Mouse (Mus musculus) spleen, postnatal 36 days (tissue): ENCODE measurements around the gene Ankrd11.
A peak's percentile ranks its signal among the peaks of the same experiment; 100 is the strongest.
"Not testable (repeated sequence)": the region's sequence is repeated elsewhere in the genome, so short reads cannot be mapped to it uniquely, and the experiment has no call there.

Experiments
- DNase-seq, 2 experiments: peaks; one replicate each; pipeline ENCODE4 v3.0.0; 2022; ENCODE audit warnings: low spot score in 2 of 2, mixed read lengths in 1 of 2

Ankrd11 gene

DNA sequence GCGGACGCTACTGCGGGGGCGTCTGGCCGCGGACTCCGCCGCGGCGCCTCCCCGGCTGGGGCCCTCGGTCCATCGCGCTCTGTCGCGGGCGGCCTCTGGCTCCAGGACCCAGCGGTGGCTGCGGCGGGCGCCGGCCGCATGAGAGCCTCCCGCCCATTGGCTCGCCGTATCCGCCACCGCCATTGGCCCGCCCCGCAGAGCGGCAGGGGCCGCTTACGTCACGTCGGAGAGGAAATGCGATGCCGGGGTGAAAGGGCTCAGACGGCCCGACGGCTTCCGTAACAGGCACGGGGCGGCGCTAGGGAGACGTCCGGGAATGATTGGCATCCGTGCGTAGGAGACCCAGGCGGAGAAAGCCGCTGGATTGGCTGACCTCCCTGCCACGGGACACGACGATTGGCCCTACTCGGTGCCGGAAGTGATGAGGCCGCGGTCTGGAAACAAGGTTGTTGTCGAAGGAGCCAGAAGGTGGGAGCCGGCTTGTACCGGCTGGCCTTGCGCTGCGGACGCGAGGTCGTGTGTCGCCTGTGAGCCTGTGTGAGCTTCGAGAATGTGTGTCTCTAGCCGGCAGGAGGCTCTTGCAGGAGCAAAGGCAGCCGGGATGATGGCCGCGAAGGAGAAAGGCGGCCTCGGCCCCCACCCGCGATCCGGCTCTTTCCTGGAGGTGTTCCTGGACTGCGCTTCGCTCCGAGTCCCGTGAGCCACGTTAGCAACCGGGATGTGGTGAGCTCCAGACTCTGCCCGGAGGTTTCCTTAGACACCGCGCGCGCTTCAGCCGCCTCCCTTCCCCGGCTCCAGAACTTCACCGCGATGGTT lies at the start of gene Ankrd11:
Ankrd11 (minus strand) TSS at position 120 of the 816 bp plus-strand sequence.
- DNase-seq: peak; percentile 100

DNA sequence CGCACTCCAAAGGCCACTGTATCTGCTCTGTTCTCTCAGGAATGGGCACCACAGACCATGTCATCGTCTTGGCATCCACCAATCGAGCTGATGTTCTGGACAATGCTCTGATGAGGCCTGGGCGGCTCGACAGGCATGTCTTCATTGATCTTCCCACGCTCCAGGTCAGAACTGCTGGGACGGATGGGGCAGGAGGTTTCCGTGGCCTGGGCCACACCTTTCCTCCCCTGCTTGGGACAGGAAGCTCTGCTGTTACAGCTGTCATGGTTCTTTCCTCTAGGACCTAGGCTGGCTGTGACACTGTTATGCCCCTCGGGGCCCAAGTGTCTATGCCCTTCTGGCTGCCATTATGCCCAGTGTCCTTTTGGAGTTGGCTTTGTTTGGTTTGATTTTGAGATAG lies 45.2 kb upstream of the Ankrd11 start:
- no peak for DNase-seq

DNA sequence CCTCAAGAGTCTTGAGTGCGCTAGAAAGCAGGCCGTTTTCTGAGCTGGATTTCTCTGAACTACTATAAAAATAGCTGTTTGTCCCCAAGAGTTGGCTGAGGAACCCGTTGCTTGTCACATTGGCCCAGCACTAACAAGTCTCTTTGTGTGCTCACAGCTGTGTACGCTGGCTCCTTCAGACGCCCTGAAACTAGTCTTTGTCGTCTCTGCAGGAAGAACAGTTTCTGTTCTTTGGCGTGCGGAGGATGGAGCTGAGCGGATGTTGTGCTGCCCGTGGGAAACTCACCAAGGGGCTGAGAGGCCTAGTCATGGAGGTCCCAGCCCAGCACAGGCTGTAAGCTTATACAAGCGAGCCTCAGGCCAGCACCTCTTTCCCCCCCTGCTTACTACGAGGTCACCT lies 41.5 kb upstream of the Ankrd11 start:
- no peak for DNase-seq

DNA sequence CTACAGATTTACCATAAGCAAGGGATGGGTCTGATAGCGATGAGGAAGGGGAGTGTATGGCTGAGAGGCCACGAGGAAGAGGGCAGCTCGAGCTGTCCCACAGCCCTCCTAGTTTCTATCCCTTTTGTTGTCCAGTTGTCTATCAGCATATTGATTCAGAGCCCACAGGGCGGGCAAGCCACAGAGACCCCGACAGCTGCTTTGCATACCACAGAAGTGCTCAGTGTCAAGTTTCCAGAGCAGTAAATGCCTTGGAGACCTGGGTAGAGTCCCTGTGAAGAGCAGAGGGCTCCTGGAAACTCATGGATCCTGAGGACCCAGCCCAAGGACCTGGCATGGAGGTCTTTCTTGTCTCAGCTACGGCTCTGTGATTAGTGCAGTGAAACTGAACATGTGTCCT lies 40.9 kb upstream of the Ankrd11 start:
- DNase-seq: no peak

DNA sequence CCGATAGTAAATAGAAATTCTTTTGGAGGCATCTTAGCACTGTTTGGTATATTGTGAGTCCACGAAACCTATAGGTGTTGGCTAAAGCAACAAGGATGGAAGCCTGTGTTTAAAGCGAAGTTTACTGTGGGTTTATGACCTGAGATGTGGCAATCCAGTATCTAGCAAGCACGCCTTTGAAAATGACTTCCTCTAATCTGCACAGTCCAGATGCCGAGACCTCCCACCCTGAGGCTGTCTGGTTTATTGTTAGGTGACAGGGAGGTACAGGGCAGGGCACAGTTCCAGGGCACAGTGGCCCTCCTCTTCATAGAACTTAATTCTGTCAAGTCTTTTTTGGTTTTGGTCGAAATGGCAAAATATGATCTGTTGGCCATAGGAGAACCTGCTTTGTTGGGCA lies 35.1 kb upstream of the Ankrd11 start:
- DNase-seq: no peak

DNA sequence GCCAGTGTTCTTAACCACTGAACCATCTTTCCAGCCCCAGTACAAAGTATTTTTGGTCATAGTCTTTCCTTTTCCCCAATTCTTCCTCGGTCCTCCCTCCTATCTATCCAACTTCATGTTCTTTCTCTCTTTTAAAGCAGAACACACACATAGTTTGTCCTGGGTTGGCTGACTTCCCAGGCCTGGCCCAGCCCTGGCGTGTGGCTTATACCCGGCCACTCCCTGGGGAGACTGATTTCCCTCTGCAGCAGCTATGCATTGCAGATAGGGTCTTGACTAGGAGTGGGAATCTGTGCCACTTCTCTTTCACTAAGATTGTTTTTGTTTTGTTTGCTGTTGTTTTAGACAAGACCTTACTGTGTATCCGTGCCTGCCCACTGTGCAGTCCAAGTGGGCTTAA lies 29.1 kb upstream of the Ankrd11 start:
- DNase-seq: no peak

DNA sequence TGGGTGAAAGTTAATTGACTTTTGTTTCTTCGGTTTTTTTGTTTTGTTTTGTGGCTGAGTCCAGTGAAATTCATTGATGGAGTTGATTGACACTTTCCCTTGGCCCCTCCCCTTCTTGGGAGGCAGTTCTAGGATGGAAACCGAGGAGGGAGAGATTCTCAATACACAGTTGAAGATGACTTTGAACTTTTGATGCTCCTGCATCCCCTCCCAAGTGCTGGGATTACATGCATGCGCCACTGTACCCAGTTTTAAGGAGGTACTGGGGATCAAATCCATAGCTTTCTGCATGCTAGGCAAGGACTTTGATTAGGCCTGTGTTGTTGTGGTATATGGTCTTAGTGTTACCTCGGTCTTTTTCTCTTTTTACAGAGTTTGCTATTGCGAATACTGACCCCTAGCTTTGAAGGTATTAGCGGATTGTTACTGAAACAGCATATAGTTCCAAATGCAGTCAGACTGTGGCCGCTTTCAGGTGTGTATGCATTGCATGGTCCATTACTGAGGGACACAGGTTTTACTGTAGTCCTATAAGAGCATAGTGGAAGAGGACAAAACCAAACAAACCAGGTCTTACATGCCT lies 24.1 kb upstream of the Ankrd11 start:
- DNase-seq: peak in 1 of 2 experiments; percentile 35

DNA sequence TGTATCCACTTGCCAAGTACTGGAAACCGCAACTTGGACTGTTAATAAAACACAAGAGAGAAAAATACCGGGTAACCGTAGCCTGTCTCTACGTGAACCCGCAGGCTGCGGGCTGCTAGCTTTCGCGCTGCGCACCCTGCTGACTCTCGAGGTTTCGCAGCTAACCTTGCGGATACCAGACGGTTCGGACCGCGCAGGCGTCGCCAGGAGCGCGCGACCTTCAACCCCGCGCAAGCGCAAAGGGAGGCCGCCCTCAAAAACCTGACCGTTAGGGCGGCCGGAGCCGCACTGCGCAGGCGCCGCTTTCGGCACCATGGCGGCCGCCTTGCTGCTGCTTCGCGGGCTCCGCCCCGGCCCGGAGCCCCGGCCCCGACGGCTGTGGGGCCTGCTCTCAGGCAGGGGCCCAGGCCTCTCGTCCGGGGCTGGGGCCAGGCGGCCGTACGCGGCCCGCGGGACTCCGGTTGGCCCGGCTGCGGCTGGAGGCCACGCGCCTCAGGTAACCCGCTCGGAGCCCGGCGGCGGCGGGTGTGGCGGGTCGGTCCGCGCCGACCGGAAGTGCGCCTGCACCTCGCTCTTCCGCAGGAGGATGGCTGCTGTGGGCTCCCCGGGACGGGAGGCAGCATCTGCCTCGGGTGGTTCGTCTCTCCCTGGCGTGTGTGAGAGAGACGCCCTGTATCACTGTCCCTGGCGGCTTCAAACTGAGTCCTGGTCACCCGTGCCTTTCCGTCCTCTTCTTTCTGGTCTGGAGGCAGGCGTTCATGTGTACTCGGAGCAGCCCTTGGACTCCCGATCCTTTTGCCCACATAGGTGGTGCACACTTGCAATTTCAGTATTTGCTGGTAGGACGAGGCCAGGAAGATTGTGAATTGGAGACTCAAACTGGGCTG lies 23.4 kb upstream of the Ankrd11 start:
- DNase-seq: peak; percentile 96 to 97

DNA sequence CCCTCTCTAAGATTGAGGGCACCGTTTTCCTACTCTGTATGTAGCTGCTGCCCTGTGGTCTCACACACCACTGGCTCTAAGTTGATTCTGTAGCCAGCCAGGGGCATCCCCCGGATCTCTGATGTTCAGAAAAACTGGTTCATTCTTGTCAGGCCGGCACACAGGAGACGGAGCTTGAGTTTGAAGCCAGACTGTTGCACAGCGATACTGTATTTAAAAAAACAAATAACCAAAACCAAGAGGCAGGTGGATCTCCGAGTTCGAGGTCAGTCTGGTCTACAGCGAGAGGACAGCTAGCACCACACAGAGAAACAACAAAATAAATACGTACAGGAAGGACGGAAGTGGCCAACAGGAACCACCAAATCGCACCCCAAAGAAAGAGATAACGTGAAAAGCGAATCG lies 22.7 kb upstream of the Ankrd11 start:
- DNase-seq: peak; percentile 57 to 66

DNA sequence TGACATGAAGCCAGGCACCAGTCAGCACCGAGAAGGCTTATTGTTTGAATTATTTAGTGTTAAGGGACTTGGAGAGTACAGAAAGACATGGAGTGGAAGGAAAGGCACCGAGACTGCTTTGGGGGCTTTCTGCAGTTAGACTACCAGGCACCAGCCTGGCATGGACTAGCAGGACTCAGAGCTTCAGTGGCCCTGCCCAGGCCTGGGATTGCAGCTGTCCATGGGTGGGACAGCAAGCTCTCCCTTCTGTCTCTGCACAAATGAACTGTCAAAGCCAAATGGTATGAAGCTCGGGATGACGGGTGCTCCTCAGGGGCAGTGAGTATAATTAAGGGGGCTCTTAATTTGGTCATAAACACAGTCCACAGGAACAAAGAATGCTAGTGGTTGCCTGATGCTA lies 22.0 kb upstream of the Ankrd11 start:
- DNase-seq: no peak

DNA sequence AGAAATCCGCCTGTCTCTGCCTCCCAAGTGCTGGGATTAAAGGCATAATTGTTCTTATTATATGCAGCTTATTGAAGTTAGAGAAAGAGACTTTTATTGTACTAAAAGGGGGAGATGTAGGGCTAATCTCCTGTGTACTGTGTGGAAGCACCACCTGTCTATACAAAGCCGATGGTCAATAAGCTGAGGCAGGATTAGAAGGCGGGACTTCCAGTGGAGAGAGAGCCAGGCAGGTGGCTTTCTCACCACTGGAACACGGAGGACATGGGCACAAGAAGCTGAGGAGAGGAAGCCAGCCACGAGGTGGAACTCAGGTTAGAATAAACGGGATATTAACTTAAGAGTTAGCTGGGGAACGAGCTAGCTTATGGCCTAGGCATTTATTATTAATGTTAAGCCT lies 20.6 kb upstream of the Ankrd11 start, which contains the start of gene Spg7:
Spg7 (plus strand) TSS at position 222 of the 400 bp plus-strand sequence.
- no peak for DNase-seq

DNA sequence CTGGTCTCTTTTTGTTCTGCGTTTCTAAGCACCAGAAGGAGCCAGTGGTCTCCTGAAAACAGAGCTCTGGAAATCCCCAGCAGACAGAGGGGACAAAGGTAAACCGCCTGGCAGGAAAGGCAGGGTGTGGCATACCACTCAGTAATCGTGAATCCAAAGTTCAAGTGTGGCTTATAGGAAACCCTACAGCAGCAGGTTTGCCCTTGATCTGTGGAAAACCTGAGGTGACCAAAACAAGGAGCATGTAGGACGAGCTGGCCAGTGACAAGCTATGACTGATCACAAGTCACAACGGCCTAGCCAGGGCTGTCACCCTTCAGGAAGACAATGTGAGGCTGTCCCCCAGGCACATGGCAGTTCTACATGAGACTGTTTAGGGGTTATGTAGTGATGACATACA lies 9.4 kb upstream of the Ankrd11 start:
- no peak for DNase-seq

DNA sequence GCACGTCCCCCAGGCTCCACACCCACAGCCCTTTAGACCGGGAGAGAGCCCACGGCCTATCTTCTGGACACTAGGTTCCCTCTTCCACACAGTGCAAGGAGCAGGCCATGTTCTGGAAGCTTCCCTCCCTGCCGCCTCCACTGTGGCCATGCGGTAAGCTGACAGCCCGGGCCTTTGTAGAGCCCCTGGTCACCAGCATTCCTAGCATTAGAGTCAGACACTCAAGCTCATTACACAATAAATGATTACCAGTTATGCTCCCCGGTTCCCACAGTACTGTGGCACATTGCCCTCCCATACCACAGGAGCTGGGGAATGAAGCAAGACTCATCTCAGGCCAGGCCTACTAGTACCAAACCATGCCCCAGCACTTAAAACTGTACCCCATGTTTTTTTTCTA lies 6.3 kb upstream of the Ankrd11 start:
- DNase-seq: no peak

DNA sequence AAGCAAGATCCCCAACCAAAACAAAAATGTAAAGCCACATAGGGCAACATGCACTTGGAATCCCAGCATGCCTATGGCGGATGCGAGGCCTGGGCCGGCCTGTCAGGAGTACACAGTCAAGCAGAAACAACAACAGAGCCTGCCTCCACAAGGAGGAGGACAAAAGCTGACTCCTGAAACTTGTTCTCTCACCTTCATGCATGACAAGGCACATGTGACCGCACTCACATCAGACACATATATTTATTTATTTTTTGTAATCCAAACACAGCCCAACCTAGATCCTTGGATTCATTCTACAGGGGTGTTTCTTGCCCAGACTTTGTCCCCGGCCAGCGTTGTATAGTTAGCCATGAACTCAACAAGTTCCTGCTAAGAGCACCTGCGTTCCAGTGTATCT lies 5.8 kb upstream of the Ankrd11 start:
- no peak for DNase-seq

DNA sequence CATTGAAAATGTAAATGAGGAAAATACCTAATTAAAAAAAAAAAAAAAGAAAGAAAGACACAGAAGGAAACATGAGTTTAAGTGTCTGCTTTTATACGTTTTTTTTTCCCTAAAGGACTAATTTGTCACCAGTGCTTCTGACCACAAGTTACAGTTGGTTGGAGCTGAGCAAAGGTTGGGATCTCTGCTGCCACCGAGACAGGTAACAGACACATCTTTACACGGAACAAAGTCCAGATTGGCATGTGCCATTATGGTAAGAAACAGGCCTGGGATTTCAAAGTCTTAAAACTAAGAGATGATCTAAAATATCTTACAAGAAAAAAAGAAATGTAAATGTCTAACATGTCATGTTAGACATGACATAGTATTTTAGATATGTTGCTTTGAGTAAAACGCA lies 4.6 kb upstream of the Ankrd11 start:
- no peak for DNase-seq

DNA sequence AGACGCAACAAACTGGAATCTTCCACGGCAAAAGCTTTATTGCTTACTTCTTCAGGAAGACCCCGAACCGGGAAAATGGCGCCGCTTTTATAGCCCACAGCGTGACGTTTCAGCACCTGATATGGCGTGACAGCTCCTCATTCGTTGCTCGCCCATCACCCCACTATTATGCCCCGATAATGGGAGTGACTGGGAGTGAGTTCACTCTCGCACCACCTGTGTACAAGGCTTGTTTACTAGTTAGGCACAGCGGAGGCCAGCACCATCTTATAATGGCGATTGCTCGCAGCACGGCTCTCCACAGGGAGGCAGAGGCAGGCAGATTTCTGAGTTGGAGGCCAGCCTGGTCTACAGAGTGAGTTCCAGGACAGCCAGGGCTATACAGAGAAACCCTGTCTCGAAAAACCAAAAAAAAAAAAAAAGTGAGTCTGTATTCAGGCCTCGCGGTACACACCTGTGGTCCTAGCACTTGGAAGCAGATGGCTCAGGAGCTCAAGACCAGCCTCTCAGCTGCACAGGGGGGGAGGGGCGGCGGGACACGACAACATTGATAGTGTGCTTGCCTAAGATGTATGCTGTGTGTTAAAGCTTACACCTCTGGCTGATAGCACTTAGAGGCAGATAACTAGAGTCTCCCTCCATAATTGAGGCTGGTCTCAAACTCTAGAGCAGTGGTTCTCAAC lies 2.8 kb upstream of the Ankrd11 start:
- DNase-seq: not testable (repeated sequence)

DNA sequence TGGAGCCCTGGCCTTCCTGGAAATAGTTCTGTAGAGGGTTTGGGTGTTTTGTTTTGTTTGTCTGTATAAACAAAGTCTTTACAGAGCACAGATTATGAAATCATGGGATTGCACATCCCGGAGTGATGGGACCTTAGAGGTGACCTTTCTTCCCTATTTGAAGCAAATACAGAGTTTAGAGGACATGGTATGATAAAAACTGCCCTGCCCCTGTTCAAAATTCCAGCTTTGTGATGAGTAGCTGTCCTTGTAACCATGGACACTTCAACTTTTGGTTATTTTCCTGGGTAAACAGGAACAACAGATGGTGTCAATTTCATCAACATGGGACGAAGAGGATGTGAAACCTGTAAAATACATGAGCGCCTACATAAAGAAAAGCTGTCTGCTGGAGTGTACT lies 1.9 kb upstream of the Ankrd11 start:
- DNase-seq: no peak

DNA sequence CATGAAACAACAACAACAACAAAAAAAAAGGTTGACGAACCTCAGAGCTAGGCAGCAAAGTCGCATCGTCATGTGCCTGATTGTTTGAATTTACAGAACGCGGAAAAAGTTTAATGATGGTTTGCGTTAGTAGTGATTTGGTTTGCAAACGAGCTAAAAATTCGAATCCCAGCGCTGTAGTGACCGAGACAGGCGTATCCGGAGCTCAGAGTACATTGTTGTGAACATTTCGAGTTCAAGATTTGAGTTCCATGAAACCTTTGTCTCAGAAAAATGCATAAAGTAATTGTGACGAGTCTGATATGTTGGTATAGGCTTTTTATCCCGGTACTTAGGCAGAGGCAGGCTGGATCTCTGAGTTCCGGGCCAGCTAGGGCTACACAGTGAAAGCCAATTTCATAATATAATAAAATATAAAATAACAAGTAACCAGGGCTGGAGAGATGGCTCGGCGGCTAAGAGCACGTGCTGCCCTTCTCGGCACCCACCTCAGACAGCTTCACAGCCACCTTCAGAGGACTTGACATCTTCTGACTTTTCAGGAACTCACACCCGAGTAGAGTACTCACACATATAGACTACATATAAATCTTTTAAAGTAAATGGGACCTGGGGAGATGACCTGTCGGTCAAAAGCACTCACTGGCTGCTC lies 1.0 kb upstream of the Ankrd11 start:
- DNase-seq: no peak

DNA sequence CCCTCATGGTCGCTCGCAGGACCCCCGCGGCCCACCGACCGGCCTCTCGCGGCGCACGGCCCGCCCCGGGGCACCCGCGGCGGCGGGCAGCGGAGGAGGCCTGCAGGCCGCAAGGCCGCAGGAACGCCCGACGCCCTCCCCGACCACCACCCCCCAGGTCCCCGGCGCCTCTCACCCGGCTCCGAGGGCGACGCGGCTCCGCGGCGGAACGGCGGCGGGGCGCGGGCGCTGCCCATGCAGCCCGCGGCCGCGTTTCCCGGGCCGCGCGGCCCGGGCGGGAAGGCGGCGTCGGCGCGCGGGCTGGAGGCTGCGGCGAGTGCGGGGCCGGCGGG lies 337 bp downstream of the Ankrd11 start:
- DNase-seq: no peak

DNA sequence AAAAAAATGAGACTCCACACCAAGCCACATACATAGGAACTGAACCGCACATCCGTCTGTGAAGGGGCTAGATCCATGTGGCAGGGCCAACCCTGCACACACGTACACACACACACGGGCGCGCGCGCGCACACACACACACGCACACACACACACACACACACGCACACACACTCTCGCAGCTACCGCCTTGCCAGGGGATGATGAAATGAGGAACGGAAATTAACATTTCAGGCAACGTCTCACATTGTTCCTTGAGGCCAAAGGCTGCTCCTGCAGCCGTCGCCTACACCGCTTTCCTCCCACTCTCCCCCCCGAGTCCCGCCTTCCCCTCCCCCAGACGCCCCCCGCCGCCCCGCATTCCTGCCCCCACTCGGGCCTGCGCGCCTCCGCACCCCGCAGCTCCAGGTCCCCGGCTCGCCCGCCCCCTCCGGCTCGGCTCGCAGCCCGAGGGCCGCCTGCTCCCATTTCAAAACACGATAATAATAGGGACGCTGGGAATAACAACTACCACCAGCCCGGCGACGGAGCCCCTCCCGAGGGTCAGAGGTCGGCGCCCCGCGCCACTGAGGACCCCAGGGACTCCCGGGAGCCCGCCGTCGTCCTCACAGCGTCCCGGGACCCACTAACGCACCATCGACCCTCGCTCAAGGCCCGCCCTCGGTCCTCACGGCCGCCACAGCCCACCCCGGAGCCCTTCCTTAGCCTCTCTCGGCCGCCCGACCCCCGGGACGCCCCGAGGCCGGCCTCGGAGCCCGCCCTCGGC lies 886 bp downstream of the Ankrd11 start:
- DNase-seq: peak; percentile 78 to 84
